Mouse (Mus musculus) cortical plate, adult 2 months (tissue): ENCODE data around the gene Tlr9.

ENCODE experiments used
- CTCF ChIP-seq: fragments of 200-500 bp; IDR thresholded peaks from 2 replicates; pipeline ENCODE4 v1.5.1; 2011; ENCODE audit warnings: mild to moderate bottlenecking, control low read depth, low read length; ENCODE audit not compliant: insufficient read depth; ENCODE audit errors: extremely low read depth
- POLR2A ChIP-seq: fragments of 200-500 bp; IDR thresholded peaks from 2 replicates; pipeline ENCODE4 v1.6.1; 2011; ENCODE audit warnings: mild to moderate bottlenecking, low read length, control low read depth; ENCODE audit not compliant: insufficient read depth; ENCODE audit errors: extremely low read depth

DNA sequence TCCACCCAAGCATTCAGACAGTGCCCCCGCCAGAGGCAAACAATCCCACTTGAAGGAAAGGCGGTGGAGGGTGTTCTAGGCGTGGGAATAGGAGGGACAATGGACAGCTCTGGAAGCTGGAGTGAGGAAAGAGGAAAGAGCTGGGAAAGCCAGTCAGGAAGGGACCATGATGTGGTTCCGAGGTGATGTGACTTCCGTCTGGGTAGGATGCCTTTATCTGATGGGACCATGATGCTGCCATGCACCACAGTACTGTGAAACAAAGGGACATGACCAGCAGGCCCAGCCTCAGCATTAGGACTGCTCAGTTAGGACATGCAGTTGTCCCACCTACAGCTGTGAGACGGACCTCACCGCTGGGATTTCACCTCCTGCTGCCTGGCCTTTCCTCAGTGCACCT lies 8.8 kb downstream of the Tlr9 start:
- no peak for TF ChIP-seq CTCF
- no peak for TF ChIP-seq POLR2A
